Mouse (Mus musculus) forelimb bud, embryonic 11.5 days (tissue): ENCODE results near the gene Olfr713.

Experiments
- DNase-seq: peaks from one replicate; pipeline ENCODE4 v3.0.0-alpha.2; 2012; ENCODE audit warnings: low read depth, low spot score

Olfr713 gene

GRCm38 (mm10) chr7:107030874-107031273 is at the start of gene Olfr713:
Gene Olfr713 (plus strand): TSS chr7:107031174.
- DNase-seq, result no peak

- DNase-seq, result no peak
Observed at GRCm38 (mm10) chr7:106985236-106985635, 45.7 kb upstream of the Olfr713 start.

- no peak for DNase-seq
Observed at GRCm38 (mm10) chr7:107000798-107001197, 30.2 kb upstream of the Olfr713 start.

- no peak for DNase-seq
Observed at GRCm38 (mm10) chr7:107004169-107004568, 26.8 kb upstream of the Olfr713 start.

- DNase-seq, result no peak
Observed at GRCm38 (mm10) chr7:107005972-107006371, 25.0 kb upstream of the Olfr713 start, which contains the start of gene Olfr2. Gene Olfr2 (minus strand): TSS chr7:107006072.

GRCm38 (mm10) chr7:107039934-107040563 is 9.1 kb downstream of the Olfr713 start:
- no peak for DNase-seq

GRCm38 (mm10) chr7:107043136-107043535 is 12.2 kb downstream of the Olfr713 start:
- no peak for DNase-seq

- no peak for DNase-seq
Observed at GRCm38 (mm10) chr7:107044407-107044806, 13.4 kb downstream of the Olfr713 start.

- DNase-seq, result peak; percentile 62
Observed at GRCm38 (mm10) chr7:107045833-107046232, 14.9 kb downstream of the Olfr713 start.

GRCm38 (mm10) chr7:107047578-107047977 is 16.6 kb downstream of the Olfr713 start:
- DNase-seq, result no peak

GRCm38 (mm10) chr7:107070681-107071080 is 39.7 kb downstream of the Olfr713 start, which contains the start of gene Olfr714:
Gene Olfr714 (plus strand): TSS chr7:107070981.
- no peak for DNase-seq
